Mouse (Mus musculus) liver, adult (tissue): ENCODE data around the gene Unc79.

Source experiments
- GATA4 ChIP-seq: IDR thresholded peaks from 2 replicates; pipeline ENCODE4 v1.6.1; 2014; ENCODE audit warnings: mild to moderate bottlenecking, low read length; ENCODE audit not compliant: insufficient replicate concordance

The Unc79 gene

DNA sequence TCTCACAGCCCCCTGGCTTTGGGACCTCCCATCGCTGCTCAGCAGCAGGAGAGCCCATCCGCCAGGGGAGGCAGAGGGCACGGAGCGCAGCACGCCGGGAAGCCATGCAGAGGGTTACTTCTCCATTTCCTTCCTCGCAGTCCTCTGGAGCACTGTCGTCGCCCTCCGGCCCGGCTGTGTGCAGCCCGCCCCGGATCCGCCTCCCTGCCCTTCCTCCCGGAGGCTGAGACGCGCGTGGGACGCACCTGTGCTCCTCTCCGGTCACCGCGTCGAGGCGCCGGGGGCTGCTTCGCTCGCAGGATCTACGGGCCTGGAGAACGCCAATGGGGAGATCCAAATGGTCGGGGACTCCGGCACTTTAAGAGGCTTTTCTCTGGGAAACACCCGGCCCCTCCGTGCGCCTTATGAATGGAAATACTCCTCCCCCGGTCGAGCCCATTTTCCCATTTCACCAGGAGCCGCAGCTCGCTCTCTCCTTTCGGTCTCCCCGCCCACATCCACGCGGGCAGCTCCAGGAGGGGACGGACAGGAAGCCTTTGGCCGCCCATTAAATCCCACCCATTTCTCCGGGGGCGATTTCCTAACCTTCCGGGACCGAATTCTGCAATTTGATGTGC, at the start of gene Unc79:
Gene Unc79 (plus strand): TSS at position 82 of the 617 bp plus-strand sequence.
- no peak for TF ChIP-seq GATA4

GRCm38 (mm10) chr12:102899091-102899490, 49.6 kb upstream of the Unc79 start, which contains the start of gene Cox8c:
TSS of gene Cox8c (plus strand) at chr12:102899316.
- TF ChIP-seq GATA4 = no peak

- TF ChIP-seq GATA4 = no peak
Observed at GRCm38 (mm10) chr12:102908191-102908590, 40.5 kb upstream of the Unc79 start.

DNA sequence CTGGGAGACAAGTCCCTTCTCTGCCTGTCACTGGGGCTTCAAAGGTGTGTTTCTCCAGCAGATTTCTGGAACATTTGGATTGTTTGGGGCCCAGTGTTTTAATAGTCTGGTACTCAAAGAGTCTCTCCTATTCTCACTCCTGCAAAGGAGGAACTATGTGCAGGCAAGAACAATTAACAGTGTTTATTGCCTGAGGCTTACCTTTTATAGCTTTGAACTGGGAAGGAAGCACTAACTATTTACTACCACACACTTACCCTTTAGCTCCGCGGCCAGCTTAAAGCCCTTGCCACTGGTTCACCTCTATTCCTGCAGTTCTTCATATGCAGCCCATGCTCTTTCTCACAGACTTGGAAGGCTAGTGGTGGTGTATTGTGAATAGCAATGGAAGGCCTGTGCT, 32.6 kb upstream of the Unc79 start:
- no peak for TF ChIP-seq GATA4

- TF ChIP-seq GATA4 = no peak
Observed at GRCm38 (mm10) chr12:102929764-102930163, 18.9 kb upstream of the Unc79 start.

GRCm38 (mm10) chr12:102930335-102930734, 18.3 kb upstream of the Unc79 start:
- no peak for TF ChIP-seq GATA4

DNA sequence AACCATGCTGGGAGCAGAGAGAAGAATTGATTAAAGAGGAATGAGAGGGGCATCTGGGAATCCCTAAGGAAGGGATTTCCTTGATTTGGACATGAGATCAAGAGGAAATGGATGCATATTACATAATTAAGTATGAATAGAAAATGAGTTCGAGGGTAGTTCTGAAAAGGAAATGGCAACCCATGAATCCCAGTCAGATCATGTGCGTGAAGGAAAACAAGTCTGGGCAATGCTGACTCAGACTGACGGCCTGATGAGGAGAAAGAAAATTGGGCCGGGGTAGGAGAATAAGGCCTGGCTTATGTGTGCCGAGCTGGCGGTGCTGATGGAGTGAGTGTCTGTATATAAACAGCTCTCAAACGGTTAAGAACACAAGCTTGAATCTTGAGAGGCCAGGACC, 17.9 kb upstream of the Unc79 start:
- no peak for TF ChIP-seq GATA4

- no peak for TF ChIP-seq GATA4
Observed at GRCm38 (mm10) chr12:102935892-102936291, 12.8 kb upstream of the Unc79 start.

- no peak for TF ChIP-seq GATA4
Observed at GRCm38 (mm10) chr12:102945571-102945970, 3.1 kb upstream of the Unc79 start.

GRCm38 (mm10) chr12:102947826-102948225, 833 bp upstream of the Unc79 start:
- TF ChIP-seq GATA4 = no peak

DNA sequence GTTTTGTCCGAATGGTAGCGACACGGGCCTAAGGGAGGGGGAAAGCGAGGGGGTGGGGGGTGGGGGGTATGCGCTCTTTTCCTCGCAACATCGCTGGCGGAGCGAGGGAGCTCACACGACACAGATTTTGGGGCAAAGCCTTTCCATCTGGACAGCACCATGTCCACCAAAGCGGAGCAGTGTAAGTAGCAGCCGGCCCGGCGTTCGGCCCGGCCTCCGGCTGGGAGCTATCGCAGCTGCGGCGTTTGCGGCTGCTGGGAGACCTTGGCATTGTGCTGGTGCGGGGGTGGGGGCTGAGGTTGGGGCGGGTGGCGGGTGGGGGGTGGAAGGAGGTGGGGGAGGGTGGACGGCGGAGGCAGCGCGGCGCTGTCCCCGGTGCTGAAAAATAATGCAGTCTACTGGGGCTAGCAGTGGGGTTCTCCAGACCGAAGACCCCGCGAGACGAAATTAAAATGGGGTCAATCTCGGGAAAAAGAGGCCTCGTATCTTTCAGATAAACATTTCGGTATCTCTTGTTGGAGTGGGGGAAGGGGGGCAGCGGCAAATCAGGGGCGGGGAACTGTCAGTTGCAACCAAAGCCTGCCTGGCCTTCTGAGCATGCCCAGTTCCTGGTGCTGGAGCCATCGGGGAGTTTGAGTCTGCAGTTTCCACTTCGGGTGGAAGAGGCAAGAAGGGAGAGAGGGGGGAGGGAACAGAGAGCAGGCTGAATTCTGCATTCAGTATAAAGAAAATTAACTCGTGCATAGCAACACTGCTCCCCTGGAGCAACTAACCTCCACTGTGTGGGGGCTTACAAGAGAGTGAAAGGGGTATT, 943 bp downstream of the Unc79 start:
- TF ChIP-seq GATA4 = no peak

GRCm38 (mm10) chr12:102960051-102960775, 11.6 kb downstream of the Unc79 start:
- TF ChIP-seq GATA4 = no peak

GRCm38 (mm10) chr12:102961066-102961465, 12.4 kb downstream of the Unc79 start:
- TF ChIP-seq GATA4 = no peak

DNA sequence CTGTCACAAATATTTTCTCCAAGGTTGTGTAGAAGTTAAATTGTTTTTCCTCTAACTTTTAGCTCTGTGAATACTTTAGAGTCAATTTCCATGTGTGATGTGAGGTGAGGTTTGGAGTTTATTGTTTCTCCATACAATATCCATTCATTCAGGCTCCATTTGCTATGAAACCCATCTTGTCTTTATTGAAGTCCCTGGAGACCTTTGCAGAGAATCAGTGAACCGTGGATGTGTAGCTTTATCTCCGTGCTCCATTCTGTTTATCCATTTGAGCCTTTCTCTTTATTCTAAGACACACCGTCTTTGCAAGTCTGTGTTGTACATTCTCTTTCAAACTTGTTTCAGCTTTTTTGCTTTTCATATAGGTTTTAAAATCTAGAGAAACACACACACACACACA, 15.8 kb downstream of the Unc79 start:
- TF ChIP-seq GATA4 = no peak

- TF ChIP-seq GATA4 = no peak
Observed at GRCm38 (mm10) chr12:102980584-102980983, 31.9 kb downstream of the Unc79 start.

GRCm38 (mm10) chr12:102981543-102981942, 32.9 kb downstream of the Unc79 start:
- no peak for TF ChIP-seq GATA4

GRCm38 (mm10) chr12:102985401-102985800, 36.7 kb downstream of the Unc79 start:
- no peak for TF ChIP-seq GATA4

DNA sequence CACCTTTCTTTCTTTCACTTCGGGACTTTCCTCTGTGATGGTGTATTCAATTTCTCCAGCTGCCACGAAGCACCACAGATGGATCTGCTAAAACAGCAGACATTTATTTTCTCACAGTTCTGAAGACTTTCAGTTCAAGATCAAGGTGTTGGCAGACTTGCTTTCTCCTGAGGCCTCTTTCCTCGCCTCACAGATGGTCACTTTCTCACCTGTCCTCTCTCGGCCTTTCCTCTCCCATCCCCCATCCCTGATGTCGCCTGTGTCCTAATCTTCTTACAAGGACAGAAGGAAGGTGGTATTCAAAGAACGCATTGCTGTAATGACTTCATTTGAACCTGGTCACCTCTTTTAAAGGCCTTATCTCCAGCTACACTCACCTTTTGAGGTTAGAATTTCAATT, 39.1 kb downstream of the Unc79 start:
- TF ChIP-seq GATA4 = no peak
